Mouse (Mus musculus) lung, postnatal 0 days (tissue): ENCODE measurements around the gene Ccdc70.

ENCODE experiments used
- CTCF ChIP-seq: IDR thresholded peaks from 2 replicates; pipeline ENCODE4 v1.5.1; 2016; ENCODE audit warnings: antibody characterized with exemption, mild to moderate bottlenecking
- EP300 ChIP-seq: IDR thresholded peaks from 2 replicates; pipeline ENCODE4 v1.6.1; 2016; ENCODE audit warnings: antibody characterized with exemption, mild to moderate bottlenecking, control low read depth

DNA sequence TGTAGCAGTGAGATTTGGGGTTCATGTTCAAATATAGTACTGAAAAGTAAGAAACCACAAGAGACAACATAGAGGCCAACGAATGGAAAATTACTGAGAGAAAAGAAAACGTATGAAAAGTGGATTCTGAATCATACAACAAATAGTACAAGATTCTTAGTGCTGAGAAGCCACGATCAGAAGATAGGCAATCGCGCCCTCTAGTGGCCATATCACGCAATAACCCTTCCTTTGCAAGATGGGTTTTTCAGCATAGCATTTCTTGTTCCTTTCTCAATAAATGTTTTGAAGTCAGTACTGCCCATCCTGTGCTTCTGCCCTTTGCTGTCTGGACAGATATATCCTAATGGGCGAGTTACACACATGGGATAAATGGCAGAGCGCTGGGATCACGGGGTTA, 14.3 kb upstream of the Ccdc70 start:
- TF ChIP-seq EP300 (no peak), CTCF (peak; percentile 80)
